Mouse (Mus musculus): ENCODE measurements around the gene Tmem92.

DNA sequence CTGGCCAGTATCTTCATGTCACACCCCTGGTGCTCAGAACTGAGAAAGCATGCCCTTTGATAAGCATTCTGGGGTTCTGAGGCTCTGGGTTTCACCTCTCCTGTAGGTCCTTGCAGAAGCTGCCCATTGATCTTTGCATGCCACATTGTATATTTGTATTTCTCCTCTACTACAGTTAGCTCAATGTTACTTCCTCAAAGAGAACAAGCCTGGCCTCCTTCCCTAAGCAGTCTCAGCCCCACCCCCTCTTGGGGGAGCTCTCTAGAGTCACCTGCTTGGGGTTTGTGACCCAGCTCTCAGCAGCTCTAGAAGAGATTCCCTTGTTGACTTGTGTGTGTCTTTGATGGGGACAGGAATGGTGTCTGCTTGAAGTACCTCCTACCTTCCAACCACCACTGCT is 9.2 kb upstream of the Tmem92 start:
- TF ChIP-seq POLR2A (IDR thresholded peaks at IDR 0.05; ENCODE audit: insufficient read depth, low read length), result no peak
- TF ChIP-seq CTCF (IDR thresholded peaks at IDR 0.05; ENCODE audit: low read depth, low read length), result no peak
- no peak for TF ChIP-seq EP300 (IDR thresholded peaks at IDR 0.05; ENCODE audit: insufficient read depth, low read depth, low read length)

Data from ES-Bruce4 (cell line).